Mouse (Mus musculus): ENCODE data around the gene Zbtb8b. TPM values are rescaled to one million over a fixed set of nuclear protein-coding genes. Genes with fewer than 3 reads are reported as not detected.

Gene Zbtb8b
- polyA plus RNA-seq, 1 experiment = not detected

- WGBS = 37% methylated on average over 12 of the region's 12 CpGs
- Histone ChIP-seq H3K36me3 (ENCODE audit: control insufficient read depth, insufficient read depth, low read length) (no peaks in the 10 kb centered on the region), H3K4me1 (ENCODE audit: control insufficient read depth, insufficient read depth, insufficient read length, low read length) (no peaks in the 10 kb centered on the region), H3K4me3 (ENCODE audit: low read depth, low read length) (no peak overlapping the region), H3K27ac (ENCODE audit: insufficient read depth, low read depth, low read length) (no peak overlapping the region), H3K27me3 (ENCODE audit: control insufficient read depth, insufficient read depth, low read length) (no peaks in the 10 kb centered on the region)
- TF ChIP-seq POLR2A (IDR thresholded peaks at IDR 0.05; ENCODE audit: low read depth, low read length) (no peak), CTCF (IDR thresholded peaks at IDR 0.05; ENCODE audit: extremely low read depth, insufficient read length, insufficient replicate concordance, low read depth, low read length) (no peak)
These were observed 46.4 kb downstream of the Zbtb8b start for GRCm38 (mm10) chr4:129394089-129394870.

GRCm38 (mm10) chr4:129390936-129391557 is 49.6 kb downstream of the Zbtb8b start:
- Histone ChIP-seq H3K4me1 (ENCODE audit: control insufficient read depth, insufficient read depth, insufficient read length, low read length) (no peaks in the 10 kb centered on the region), H3K36me3 (ENCODE audit: control insufficient read depth, insufficient read depth, low read length) (no peaks in the 10 kb centered on the region), H3K27me3 (ENCODE audit: control insufficient read depth, insufficient read depth, low read length) (no peaks in the 10 kb centered on the region), H3K4me3 (ENCODE audit: low read depth, low read length) (no peak overlapping the region), H3K27ac (ENCODE audit: insufficient read depth, low read depth, low read length) (no peak overlapping the region)
- TF ChIP-seq CTCF (IDR thresholded peaks at IDR 0.05; ENCODE audit: extremely low read depth, insufficient read length, insufficient replicate concordance, low read depth, low read length) (no peak), POLR2A (IDR thresholded peaks at IDR 0.05; ENCODE audit: low read depth, low read length) (no peak)
- 76% methylated on average over 7 of the region's 7 CpGs for WGBS

DNA sequence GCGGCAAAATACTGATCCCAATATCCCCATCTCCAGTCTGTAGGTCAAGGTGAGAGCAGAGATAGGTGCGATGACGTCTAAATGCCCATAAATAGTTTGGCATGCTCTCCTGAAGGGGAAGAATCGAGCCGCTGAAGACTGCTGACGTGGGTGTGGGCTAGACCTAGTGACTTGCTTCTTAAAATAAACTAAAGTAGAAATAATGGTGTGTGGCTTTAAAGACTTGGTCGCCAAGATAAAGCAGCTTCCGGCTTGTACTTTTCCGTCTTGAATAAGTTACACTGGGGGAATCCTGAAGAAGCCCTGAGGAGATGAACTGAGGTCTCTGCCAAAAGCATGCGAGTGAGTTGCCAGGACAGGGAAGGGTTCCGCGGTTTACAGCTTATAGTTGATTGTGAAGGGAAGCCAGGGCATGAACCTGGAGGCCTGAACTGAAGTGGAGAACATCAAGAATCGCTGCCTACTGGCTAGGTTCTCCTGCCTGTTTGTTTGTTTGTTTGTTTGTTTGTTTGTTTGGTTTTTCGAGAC is 50.4 kb downstream of the Zbtb8b start:
- H3K4me3 ChIP-seq (ENCODE audit: low read depth, low read length) = no peak overlapping the region
- H3K27me3 ChIP-seq (ENCODE audit: control insufficient read depth, insufficient read depth, low read length) = no peaks in the 10 kb centered on the region
- peaks cover 5% of the 10 kb centered on the region; the same call in 1 of the 2 replicates for H3K4me1 ChIP-seq (ENCODE audit: control insufficient read depth, insufficient read depth, insufficient read length, low read length)
- no peaks in the 10 kb centered on the region for H3K36me3 ChIP-seq (ENCODE audit: control insufficient read depth, insufficient read depth, low read length)
- TF ChIP-seq CTCF (IDR thresholded peaks at IDR 0.05; ENCODE audit: extremely low read depth, insufficient read length, insufficient replicate concordance, low read depth, low read length) = no peak
- TF ChIP-seq POLR2A (IDR thresholded peaks at IDR 0.05; ENCODE audit: low read depth, low read length) = no peak
- 73% methylated on average over 14 of the region's 14 CpGs for WGBS
- no peak overlapping the region for H3K27ac ChIP-seq (ENCODE audit: insufficient read depth, low read depth, low read length)

- H3K36me3 ChIP-seq (ENCODE audit: control insufficient read depth, insufficient read depth, low read length) = no peaks in the 10 kb centered on the region
These were observed 52.2 kb downstream of the Zbtb8b start for GRCm38 (mm10) chr4:129388404-129388803.

GRCm38 (mm10) chr4:129386989-129387388 is 53.7 kb downstream of the Zbtb8b start:
- H3K27ac ChIP-seq (ENCODE audit: insufficient read depth, low read depth, low read length) = no peak overlapping the region
- H3K4me3 ChIP-seq (ENCODE audit: low read depth, low read length) = no peak overlapping the region
- H3K4me1 ChIP-seq (ENCODE audit: control insufficient read depth, insufficient read depth, insufficient read length, low read length) = peaks cover 9% of the 10 kb centered on the region
- H3K27me3 ChIP-seq (ENCODE audit: control insufficient read depth, insufficient read depth, low read length) = no peaks in the 10 kb centered on the region
- no peak for TF ChIP-seq POLR2A (IDR thresholded peaks at IDR 0.05; ENCODE audit: low read depth, low read length)
- TF ChIP-seq CTCF (IDR thresholded peaks at IDR 0.05; ENCODE audit: extremely low read depth, insufficient read length, insufficient replicate concordance, low read depth, low read length) = no peak
- 75% methylated on average over 2 of the region's 2 CpGs for WGBS
- H3K36me3 ChIP-seq (ENCODE audit: control insufficient read depth, insufficient read depth, low read length) = no peaks in the 10 kb centered on the region

More at GRCm38 (mm10) chr4:129388404-129388803, 52.2 kb downstream of the Zbtb8b start:
- Histone ChIP-seq H3K27me3 (ENCODE audit: control insufficient read depth, insufficient read depth, low read length) (no peaks in the 10 kb centered on the region), H3K4me1 (ENCODE audit: control insufficient read depth, insufficient read depth, insufficient read length, low read length) (peaks cover 9% of the 10 kb centered on the region), H3K4me3 (ENCODE audit: low read depth, low read length) (no peak overlapping the region), H3K27ac (ENCODE audit: insufficient read depth, low read depth, low read length) (no peak overlapping the region)
- no peak for TF ChIP-seq CTCF (IDR thresholded peaks at IDR 0.05; ENCODE audit: extremely low read depth, insufficient read length, insufficient replicate concordance, low read depth, low read length)
- no peak for TF ChIP-seq POLR2A (IDR thresholded peaks at IDR 0.05; ENCODE audit: low read depth, low read length)
- WGBS = 84% methylated on average over 5 of the region's 5 CpGs

- Histone ChIP-seq H3K27ac (ENCODE audit: insufficient read depth, low read depth, low read length) (no peak overlapping the region), H3K4me1 (ENCODE audit: control insufficient read depth, insufficient read depth, insufficient read length, low read length) (peaks cover 9% of the 10 kb centered on the region), H3K27me3 (ENCODE audit: control insufficient read depth, insufficient read depth, low read length) (no peaks in the 10 kb centered on the region), H3K36me3 (ENCODE audit: control insufficient read depth, insufficient read depth, low read length) (no peaks in the 10 kb centered on the region), H3K4me3 (ENCODE audit: low read depth, low read length) (no peak overlapping the region)
- TF ChIP-seq POLR2A (IDR thresholded peaks at IDR 0.05; ENCODE audit: low read depth, low read length) = no peak
- TF ChIP-seq CTCF (IDR thresholded peaks at IDR 0.05; ENCODE audit: extremely low read depth, insufficient read length, insufficient replicate concordance, low read depth, low read length) = no peak
- 89% methylated on average over 8 of the region's 8 CpGs for WGBS
These were observed 54.2 kb downstream of the Zbtb8b start for GRCm38 (mm10) chr4:129386269-129386946.
